Mouse (Mus musculus) heart, embryonic 13.5 days (tissue): Measurements from ENCODE around the gene Fgf12. TPM values are rescaled to one million over a fixed set of nuclear protein-coding genes. Genes with fewer than 3 reads are reported as not detected.

Experiments used
- ATAC-seq: fragments of 200-750 bp; cut with Nextera tagmentation; 2 replicates; pipeline ENCODE4 v1.8.0; 2017; ENCODE audit warnings: moderate TSS enrichment; ENCODE audit not compliant: insufficient number of reproducible peaks, low FRiP score, low TSS enrichment; ENCODE audit errors: extremely low read depth
- H3K27ac ChIP-seq: fragments of 300-500 bp; sonication (generic); replicated peaks from 2 replicates; pipeline ENCODE4 v1.5.1; 2015; ENCODE audit warnings: moderate library complexity, mild to moderate bottlenecking, inconsistent platforms
- H3K27me3 ChIP-seq: fragments of 300-500 bp; sonication (generic); replicated peaks from 2 replicates; pipeline ENCODE4 v1.6.1; 2015; ENCODE audit warnings: mild to moderate bottlenecking, inconsistent platforms
- H3K36me3 ChIP-seq: fragments of 300-500 bp; sonication (generic); 2 replicates; pipeline ENCODE4 v1.6.1; 2015; ENCODE audit warnings: mild to moderate bottlenecking, inconsistent platforms
- H3K4me1 ChIP-seq: fragments of 300-500 bp; sonication (generic); 2 replicates; pipeline ENCODE4 v1.6.1; 2015; ENCODE audit warnings: inconsistent platforms
- H3K4me2 ChIP-seq: fragments of 300-500 bp; sonication (generic); 2 replicates; pipeline ENCODE4 v1.6.1; 2015; ENCODE audit warnings: inconsistent platforms, mild to moderate bottlenecking, moderate library complexity
- H3K4me3 ChIP-seq: fragments of 300-500 bp; sonication (generic); 2 replicates; pipeline ENCODE4 v1.5.1; 2015; ENCODE audit warnings: moderate library complexity, mild to moderate bottlenecking, inconsistent platforms
- H3K9ac ChIP-seq: fragments of 300-500 bp; sonication (generic); 2 replicates; pipeline ENCODE4 v1.6.1; 2015; ENCODE audit warnings: inconsistent platforms, mild to moderate bottlenecking, moderate library complexity
- H3K9me3 ChIP-seq: fragments of 300-500 bp; sonication (generic); 2 replicates; pipeline ENCODE4 v1.6.1; 2016; ENCODE audit warnings: inconsistent platforms
- WGBS: fragments of 180-500 bp; shearing (Covaris S2); methylation state at CpG from one replicate; pipeline ENCODE4 v1.1.7; 2015; ENCODE audit warnings: mixed read lengths; 5-methylcytosine and 5-hydroxymethylcytosine counted together
- microRNA counts: library from miRNA; unstranded; fragments of <30 nt; microRNA quantifications from one replicate; lab custom pipeline; 2016
- microRNA-seq: library from miRNA; unstranded; fragments of <30 nt; microRNA quantifications from one replicate; pipeline ENCODE4, GENCODE M21; 2016
- polyA plus RNA-seq: library from polyadenylated mRNA; unstranded; fragments of >200 nt; fragmentation: Nextera tagmentation; extraction: Ambion mirVana; gene quantifications from 2 replicates; pipeline ENCODE4 v1.2.1, GENCODE M21; 2015

The Fgf12 gene
- polyA plus RNA-seq, 1 experiment from 2014 or later = 13.1 TPM

DNA sequence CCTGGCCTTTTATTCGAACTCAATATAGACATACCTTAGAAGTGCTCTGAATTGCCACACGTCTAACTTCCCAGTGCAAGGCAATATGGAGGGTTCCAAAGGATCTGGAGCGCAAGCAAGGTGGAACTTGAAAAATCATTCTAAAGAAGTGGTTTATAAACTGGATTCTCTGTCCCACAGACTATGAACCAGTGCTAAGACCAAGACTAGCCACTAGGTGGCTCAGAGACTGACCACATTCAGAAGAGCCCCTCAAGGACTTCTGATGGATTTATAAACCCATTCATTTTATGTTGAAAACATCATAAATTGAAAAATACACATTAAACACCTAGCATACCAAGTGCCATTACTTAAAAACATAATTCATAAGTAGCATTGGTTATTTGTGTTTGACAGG, 611.9 kb downstream of the Fgf12 start:
- H3K9ac ChIP-seq = no peak overlapping the region
- H3K36me3 ChIP-seq = no peaks in the 10 kb centered on the region
- H3K4me3 ChIP-seq = no peak overlapping the region
- no peaks in the 10 kb centered on the region for H3K4me1 ChIP-seq
- WGBS = 72% methylated on average over 3 of the region's 3 CpGs
- no peaks in the 10 kb centered on the region for H3K9me3 ChIP-seq
- no peaks in the 10 kb centered on the region for H3K27me3 ChIP-seq
- H3K4me2 ChIP-seq = no peak overlapping the region
- no peak for ATAC-seq
- H3K27ac ChIP-seq = no peak overlapping the region

DNA sequence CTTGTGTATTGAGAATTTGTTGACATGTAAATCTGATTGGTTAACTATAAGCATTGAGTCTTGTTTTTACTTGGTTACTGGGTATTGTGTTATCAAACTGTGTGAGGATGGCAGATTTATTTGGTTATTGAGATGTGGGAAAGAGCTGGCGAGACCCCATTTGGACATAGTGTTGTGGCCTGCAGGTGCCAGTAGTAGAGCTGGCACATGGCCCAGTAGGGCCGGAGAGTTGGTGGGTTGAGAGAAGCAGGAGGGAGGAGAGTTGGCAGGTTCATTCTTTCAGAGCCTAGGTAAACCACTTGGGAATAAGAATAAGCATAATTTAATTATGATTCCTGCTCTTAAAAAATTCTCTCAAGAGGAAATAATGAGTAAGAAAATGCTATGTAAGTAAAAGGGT, 625.9 kb downstream of the Fgf12 start:
- no peak for ATAC-seq
- H3K27me3 ChIP-seq = no peaks in the 10 kb centered on the region
- H3K4me3 ChIP-seq = no peak overlapping the region
- 63% methylated on average over 2 of the region's 2 CpGs for WGBS
- H3K9ac ChIP-seq = no peak overlapping the region
- H3K27ac ChIP-seq = no peak overlapping the region
- H3K9me3 ChIP-seq = no peaks in the 10 kb centered on the region
- no peaks in the 10 kb centered on the region for H3K36me3 ChIP-seq
- no peak overlapping the region for H3K4me2 ChIP-seq
- H3K4me1 ChIP-seq = no peaks in the 10 kb centered on the region

MicroRNAs within 50 kb of the gene (microRNA counts, 519-probe panel; counts per million panel counts)
- microRNA mmu-miR-690 (lab: Ali Mortazavi, UCI) = 209 counts per million, percentile 61 among the panel's probes with 10 or more counts

Small RNAs within 50 kb of the gene (microRNA-seq; reads per million reads assigned to microRNA genes)
- gene Mir690 = not detected

Other genes starting within 250 kb of the Fgf12 start
- 3.2 and 3.9 TPM in 2 replicates for gene Mb21d2, start 176.6 kb upstream of the Fgf12 start, polyA plus RNA-seq